11 mouse cellular contexts compared by ENCODE assay signal in genomic region chr4:138039275-138039651, GRCm38 (mm10). TPM values are rescaled to one million over a fixed set of nuclear protein-coding genes. Genes with fewer than 3 reads are reported as not detected.
DNase-seq lines count a peak whose midpoint lies in the region; TF ChIP-seq lines count a peak whose summit lies in the region.
"Had no signal": no experiment of that assay in that cellular context is flagged by ENCODE, and none has a peak within 500 bp of the region (broad histone marks: within the 10 kb centered on the region; RNA-seq: fewer than 3 reads in every experiment).

No protein-coding gene starts in this region.

- TF ChIP-seq CTCF in layer of hippocampus, adult 2 months (conservative IDR thresholded peaks at IDR 0.05) = no peak

- DNase-seq in gastrocnemius, adult 18-20 months (ENCODE audit: low spot score) = peak; percentile 51
- DNase-seq in gastrocnemius, postnatal 10 days = no peak
- DNase-seq in layer of hippocampus, adult 2 months (ENCODE audit: low spot score in 2 of 2) = no peak
- no peak for DNase-seq in layer of hippocampus, postnatal 10 days (ENCODE audit: low spot score in 2 of 2)
- peak; percentile 62 to 67 for DNase-seq in right cerebral cortex, postnatal 10 days (ENCODE audit: low spot score in 2 of 2)
- no peak for DNase-seq in right cerebral cortex, postnatal 14 days
- no peak for DNase-seq in spleen, postnatal 4 days (ENCODE audit: low spot score in 2 of 2)
- DNase-seq in urinary bladder, postnatal 36 days (ENCODE audit: low spot score in 2 of 2) = no peak
- DNase-seq: adrenal gland, postnatal 25 days; thymus, postnatal 14 days had no signal

- peak overlapping the region; percentile 83 for H3K27ac ChIP-seq in layer of hippocampus, adult 2 months
- H3K27ac ChIP-seq: heart, adult 2 months had no signal

- H3K4me3 ChIP-seq in layer of hippocampus, adult 2 months = no peak overlapping the region
- H3K4me3 ChIP-seq: heart, adult 2 months had no signal

RNA-seq across cellular contexts. Expression of gene Eif4g3, which starts 46.4 kb away (rescaled TPM):
- 100 to 1,000 TPM; 115 to 117 TPM for total RNA-seq in gastrocnemius, adult 18-20 months (2021)
- 100 to 1,000 TPM; 100 to 108 TPM for total RNA-seq in gastrocnemius, postnatal 10 days (2021)
- 100 to 1,000 TPM; 158 TPM for total RNA-seq in layer of hippocampus, adult 2 months (2021)
- total RNA-seq in layer of hippocampus, postnatal 10 days (2021) = 100 to 1,000 TPM; 161 to 164 TPM

Comparison
In these comparisons a context has a peak if more than half of its experiments do, and no peak if none do; other contexts are left out.
1. DNase-seq: peak in gastrocnemius, adult 18-20 months (single experiment) and right cerebral cortex, postnatal 10 days (2 of 2); none in gastrocnemius, postnatal 10 days (single experiment), layer of hippocampus, adult 2 months (0 of 2), layer of hippocampus, postnatal 10 days (0 of 2), right cerebral cortex, postnatal 14 days (single experiment), spleen, postnatal 4 days (0 of 2) and urinary bladder, postnatal 36 days (0 of 2).